ENCODE assay signal across 19 mouse cellular contexts in the genomic region with DNA sequence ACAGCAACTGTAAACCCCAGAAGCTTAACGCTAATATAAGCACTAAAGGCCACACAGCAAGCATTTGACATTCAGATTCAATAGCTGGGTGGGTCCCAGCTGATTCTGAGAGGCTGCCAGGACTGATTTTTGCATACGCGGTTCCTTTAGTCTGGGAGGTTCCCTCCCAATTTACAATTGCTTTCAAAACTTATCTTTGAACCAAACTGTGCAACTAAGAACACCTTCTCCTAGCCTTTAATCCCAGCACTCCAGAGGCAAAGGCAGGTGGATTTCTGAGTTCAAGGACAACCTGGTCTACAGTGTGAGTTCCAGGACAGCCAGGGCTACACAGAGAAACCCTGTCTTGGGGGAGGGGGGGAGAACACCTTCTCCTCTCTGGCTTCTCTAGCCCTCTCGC. TPM values are rescaled to one million over a fixed set of nuclear protein-coding genes. Genes with fewer than 3 reads are reported as not detected.
"Had no signal": no experiment of that assay in that cellular context is flagged by ENCODE, and none has a peak within 500 bp of the region (broad histone marks: within the 10 kb centered on the region; RNA-seq: fewer than 3 reads in every experiment).

No protein-coding gene starts in this region.

- H3K27me3 ChIP-seq: liver, embryonic 13.5 days had no signal

- H3K4me3 ChIP-seq: left cerebral cortex, adult 2 months; liver, embryonic 13.5 days had no signal

- H3K9ac ChIP-seq: liver, embryonic 13.5 days had no signal

- H3K9me3 ChIP-seq: liver, embryonic 13.5 days had no signal

- DNase-seq: layer of hippocampus, postnatal 36 days; liver, embryonic 13.5 days; lung, adult 2 months; lung, postnatal 14 days; lung, postnatal 4 days; midbrain, embryonic 14.5 days; thymus, postnatal 36 days had no signal

- H3K27ac ChIP-seq: kidney, postnatal 0 days; left cerebral cortex, adult 2 months; liver, embryonic 13.5 days had no signal

RNA-seq across cellular contexts. Expression of gene Hspb3, which starts 55.7 kb away (rescaled TPM):
- total RNA-seq: liver, adult 2 months; megakaryocyte progenitor cell, adult 5-6 weeks; megakaryocyte-erythroid progenitor cell, adult 5-6 weeks; midbrain, postnatal 0 days had no signal
- polyA plus RNA-seq: kidney, embryonic 14.5 days; kidney, postnatal 0 days; liver, adult 2 months; midbrain, embryonic 11.5 days; small intestine, adult 2 months; spleen, adult 2 months; testis, adult 2 months; urinary bladder, adult 2 months had no signal
